Mouse (Mus musculus): Measurements from ENCODE around the gene Vmn1r88. TPM values are rescaled to one million over a fixed set of nuclear protein-coding genes. Genes with fewer than 3 reads are reported as not detected.

Gene Vmn1r88
- not detected in 2 replicates for polyA plus RNA-seq (2015; fragmentation: Nextera tagmentation; extraction: Ambion mirVana)

DNA sequence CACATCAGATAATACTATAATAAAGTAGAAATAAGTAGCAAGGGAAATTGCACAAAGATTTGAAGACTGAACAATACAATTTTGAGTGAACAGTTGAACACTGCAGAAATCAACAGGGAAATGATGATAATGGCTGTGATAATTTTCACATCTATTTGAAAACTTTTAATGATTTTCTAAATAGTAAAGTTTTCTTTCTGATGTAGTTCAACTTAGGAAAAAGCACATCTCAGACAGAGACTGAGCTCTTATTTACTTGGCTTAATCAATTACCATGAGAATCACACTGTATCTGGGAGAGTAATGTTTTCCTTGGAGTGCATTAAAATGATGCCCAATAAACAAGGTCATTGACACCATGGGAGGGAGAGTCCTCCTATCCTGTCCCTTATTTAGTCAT is at the start of gene Vmn1r88:
Gene Vmn1r88 (plus strand): TSS at position 301 of the 400 bp plus-strand sequence.

DNA sequence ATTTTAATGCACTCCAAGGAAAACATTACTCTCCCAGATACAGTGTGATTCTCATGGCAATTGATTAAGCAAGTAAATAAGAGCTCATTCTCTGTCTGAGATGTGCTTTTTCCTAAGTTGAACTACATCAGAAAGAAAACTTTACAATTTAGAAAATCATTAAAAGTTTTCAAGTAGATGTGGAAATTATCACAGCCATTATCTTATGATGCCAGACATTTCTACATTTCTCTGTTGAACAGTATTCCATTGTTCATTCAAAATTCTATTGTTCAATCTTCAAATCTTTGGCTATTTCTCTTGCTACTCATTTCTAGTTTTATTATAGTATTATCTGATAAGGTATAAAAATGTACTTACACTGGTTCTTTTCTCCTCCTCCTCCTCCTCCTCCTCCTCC is 39.6 kb upstream of the Vmn1r88 start, which contains the start of gene Vmn1r86:
Gene Vmn1r86 (minus strand): TSS at position 101 of the 400 bp plus-strand sequence.

DNA sequence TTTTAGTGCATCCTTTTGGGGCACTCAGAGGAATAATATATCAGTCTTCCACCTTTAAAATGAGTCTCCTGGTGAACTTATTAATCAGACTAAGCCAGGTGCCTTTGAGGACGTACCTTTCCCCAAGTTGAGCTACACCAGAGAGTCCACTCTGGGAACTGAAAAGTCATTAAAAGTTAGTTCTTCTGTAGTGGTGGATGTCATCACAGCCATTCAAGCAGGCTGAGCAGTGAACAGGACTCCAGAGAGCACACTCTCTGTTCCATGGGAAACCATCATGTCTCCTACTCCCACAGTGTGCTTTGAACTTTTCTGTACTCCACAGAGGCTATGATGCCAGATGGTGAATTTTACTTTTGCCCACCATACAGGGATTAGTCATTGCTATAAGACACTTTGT is 19.3 kb upstream of the Vmn1r88 start, which contains the start of gene Vmn1r87:
Gene Vmn1r87 (minus strand): TSS at position 101 of the 400 bp plus-strand sequence.

DNA sequence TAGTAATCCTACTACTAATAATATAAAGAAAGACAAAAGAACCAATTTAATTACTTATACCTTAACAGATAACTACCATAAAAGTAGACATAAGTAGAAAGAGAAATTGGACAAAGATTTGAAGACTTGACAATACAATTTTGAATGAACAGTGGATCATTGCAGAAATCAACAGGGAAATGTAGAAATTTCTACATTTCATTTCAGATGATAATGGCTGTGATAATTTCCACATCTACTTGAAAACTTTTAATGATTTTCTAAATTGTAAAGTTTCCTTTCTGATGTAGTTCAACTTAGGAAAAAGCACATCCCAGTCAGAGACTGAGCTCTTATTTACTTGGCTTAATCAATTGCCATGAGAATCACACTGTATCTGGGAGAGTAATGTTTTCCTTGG is 53.4 kb downstream of the Vmn1r88 start, which contains the start of gene Vmn1r89:
Gene Vmn1r89 (plus strand): TSS at position 301 of the 400 bp plus-strand sequence.

Other genes with a start within 250 kb of the Vmn1r88 start
- 865 and 1,106 TPM in 2 replicates for gene Rps5, start 237.3 kb upstream of the Vmn1r88 start, polyA plus RNA-seq (2015; fragmentation: Nextera tagmentation; extraction: Ambion mirVana)
- gene Rnf225, start 232.2 kb upstream of the Vmn1r88 start, polyA plus RNA-seq (2015; fragmentation: Nextera tagmentation; extraction: Ambion mirVana): 0.08 and 0.30 TPM in 2 replicates
- 6.2 and 7.5 TPM in 2 replicates for gene Zfp324, start 193.7 kb upstream of the Vmn1r88 start, polyA plus RNA-seq (2015; fragmentation: Nextera tagmentation; extraction: Ambion mirVana)
- gene Zfp446, start 181.7 kb upstream of the Vmn1r88 start, polyA plus RNA-seq (2015; fragmentation: Nextera tagmentation; extraction: Ambion mirVana): 3.8 and 6.0 TPM in 2 replicates
- gene Slc27a5, start 161.4 kb upstream of the Vmn1r88 start, polyA plus RNA-seq (2015; fragmentation: Nextera tagmentation; extraction: Ambion mirVana): 1.9 and 3.0 TPM in 2 replicates
- 104 and 137 TPM in 2 replicates for gene Trim28, start 160.5 kb upstream of the Vmn1r88 start, polyA plus RNA-seq (2015; fragmentation: Nextera tagmentation; extraction: Ambion mirVana)
- gene Zbtb45, start 149.5 kb upstream of the Vmn1r88 start, polyA plus RNA-seq (2015; fragmentation: Nextera tagmentation; extraction: Ambion mirVana): 9.3 and 12.6 TPM in 2 replicates
- gene Chmp2a, start 124.8 kb upstream of the Vmn1r88 start, polyA plus RNA-seq (2015; fragmentation: Nextera tagmentation; extraction: Ambion mirVana): 265 and 267 TPM in 2 replicates
- gene Ube2m, start 121.3 kb upstream of the Vmn1r88 start, polyA plus RNA-seq (2015; fragmentation: Nextera tagmentation; extraction: Ambion mirVana): 103 and 124 TPM in 2 replicates
- gene Mzf1, start 104.8 kb upstream of the Vmn1r88 start, polyA plus RNA-seq (2015; fragmentation: Nextera tagmentation; extraction: Ambion mirVana): 1.7 and 2.9 TPM in 2 replicates
- gene Vmn1r85, start 64.4 kb upstream of the Vmn1r88 start, polyA plus RNA-seq (2015; fragmentation: Nextera tagmentation; extraction: Ambion mirVana): not detected in 2 replicates
- gene Vmn1r86, start 39.7 kb upstream of the Vmn1r88 start, polyA plus RNA-seq (2015; fragmentation: Nextera tagmentation; extraction: Ambion mirVana): not detected in 2 replicates
- gene Vmn1r87, start 19.4 kb upstream of the Vmn1r88 start, polyA plus RNA-seq (2015; fragmentation: Nextera tagmentation; extraction: Ambion mirVana): not detected in 2 replicates
- not detected in 2 replicates for gene Vmn1r89, start 53.5 kb downstream of the Vmn1r88 start, polyA plus RNA-seq (2015; fragmentation: Nextera tagmentation; extraction: Ambion mirVana)
- gene Lig1, start 117.7 kb downstream of the Vmn1r88 start, polyA plus RNA-seq (2015; fragmentation: Nextera tagmentation; extraction: Ambion mirVana): 30.4 and 36.7 TPM in 2 replicates
- 3.6 and 4.8 TPM in 2 replicates for gene Zswim9, start 119.2 kb downstream of the Vmn1r88 start, polyA plus RNA-seq (2015; fragmentation: Nextera tagmentation; extraction: Ambion mirVana)
- 0.11 and 0.52 TPM in 2 replicates for gene Pla2g4c, start 165.1 kb downstream of the Vmn1r88 start, polyA plus RNA-seq (2015; fragmentation: Nextera tagmentation; extraction: Ambion mirVana)
- gene Cabp5, start 238.6 kb downstream of the Vmn1r88 start, polyA plus RNA-seq (2015; fragmentation: Nextera tagmentation; extraction: Ambion mirVana): not detected in 2 replicates